Mouse (Mus musculus) testis, adult 2 months (tissue): ENCODE measurements around the gene Gm26992.

Experiments used
- CTCF ChIP-seq: fragments of 200-500 bp; IDR thresholded peaks from 2 replicates; pipeline ENCODE4 v1.5.1; 2012; ENCODE audit warnings: low read depth, mild to moderate bottlenecking, inconsistent platforms, low read length, moderate library complexity; ENCODE audit not compliant: control insufficient read depth, insufficient read depth, insufficient replicate concordance
- POLR2A ChIP-seq: fragments of 200-500 bp; IDR thresholded peaks from 2 replicates; pipeline ENCODE4 v1.6.1; 2012; ENCODE audit warnings: low read depth, mild to moderate bottlenecking, inconsistent platforms, low read length, moderate library complexity; ENCODE audit not compliant: control insufficient read depth

- TF ChIP-seq CTCF (no peak), POLR2A (no peak)
Measured at GRCm38 (mm10) chrX:103514782-103515181, 93.0 kb downstream of the Gm26992 start.
